Mouse (Mus musculus) ES-E14 (cell line): ENCODE data around the gene 1700102P08Rik. TPM values are rescaled to one million over a fixed set of nuclear protein-coding genes. Genes with fewer than 3 reads are reported as not detected.

ENCODE experiments used
- DNase-seq: peaks from one replicate; pipeline ENCODE4 v3.0.0-alpha.2; 2013; ENCODE audit warnings: low read depth, low spot score
- H3K27ac ChIP-seq: 2 replicates; pipeline ENCODE4 v1.5.1; 2012; ENCODE audit warnings: low read depth, mild to moderate bottlenecking, low read length, moderate library complexity, mixed read lengths; ENCODE audit not compliant: poor library complexity, insufficient read depth, severe bottlenecking
- H3K36me3 ChIP-seq: 2 replicates; pipeline ENCODE4 v1.6.1; 2012; ENCODE audit warnings: mild to moderate bottlenecking, low read length, moderate library complexity, mixed read lengths; ENCODE audit not compliant: control insufficient read depth, poor library complexity, insufficient read depth, severe bottlenecking
- H3K4me1 ChIP-seq, 2 experiments: fragments of 150-350 bp in 1 of 2; sonication (generic) in 1 of 2; 2 replicates each; pipeline ENCODE4 v1.6.1; 2012; ENCODE audit warnings: low read length in 2 of 2, mild to moderate bottlenecking in 1 of 2, mixed read lengths in 1 of 2; ENCODE audit not compliant: control insufficient read depth in 2 of 2, insufficient read depth in 2 of 2, poor library complexity in 1 of 2
- H3K4me3 ChIP-seq, 2 experiments: fragments of 150-350 bp in 1 of 2; sonication (generic) in 1 of 2; 2 replicates each; pipeline ENCODE4 v1.5.1; 2012; ENCODE audit warnings: low read length in 2 of 2, low read depth in 1 of 2, mild to moderate bottlenecking in 1 of 2, mixed read lengths in 1 of 2; ENCODE audit not compliant: insufficient read depth in 1 of 2, poor library complexity in 1 of 2, severe bottlenecking in 1 of 2
- H3K9ac ChIP-seq: 2 replicates; pipeline ENCODE4 v1.6.1; 2012; ENCODE audit warnings: low read depth, mild to moderate bottlenecking, low read length, mixed read lengths; ENCODE audit not compliant: poor library complexity, insufficient read depth, severe bottlenecking
- H3K9me3 ChIP-seq: fragments of 150-350 bp; sonication (generic); 2 replicates; pipeline ENCODE4 v1.6.1; 2012; ENCODE audit warnings: low read depth, mild to moderate bottlenecking, low read length; ENCODE audit not compliant: control insufficient read depth, insufficient read depth
- CHD2 ChIP-seq: IDR thresholded peaks from 2 replicates; pipeline ENCODE4 v1.6.1; 2014; ENCODE audit warnings: mild to moderate bottlenecking, low read depth, low read length, inconsistent platforms
- HCFC1 ChIP-seq: IDR thresholded peaks from 2 replicates; pipeline ENCODE4 v1.6.1; 2012; ENCODE audit warnings: low read length, inconsistent platforms, borderline replicate concordance; ENCODE audit not compliant: insufficient read depth
- MAFK ChIP-seq: IDR thresholded peaks from 2 replicates; pipeline ENCODE4 v1.6.1; 2014; ENCODE audit warnings: mild to moderate bottlenecking, low read depth, low read length, inconsistent platforms; ENCODE audit not compliant: insufficient read depth
- ZC3H11A ChIP-seq: IDR thresholded peaks from 2 replicates; pipeline ENCODE4 v1.6.1; 2012; ENCODE audit warnings: low read depth, mild to moderate bottlenecking, inconsistent platforms, low read length, borderline replicate concordance
- ZNF384 ChIP-seq: IDR thresholded peaks from 2 replicates; pipeline ENCODE4 v1.6.1; 2012; ENCODE audit warnings: low read depth, low read length, inconsistent platforms
- in situ Hi-C, 2 experiments: fragments of 600-800 bp; cut with MboI; formaldehyde crosslinking; loops; one replicate each; pipeline ENCODE4 v1.15.1; 2025; ENCODE audit warnings: low sequenced_read_pairs in 2 of 2, inconsistent platforms in 1 of 2; ENCODE audit not compliant: unreplicated experiment in 2 of 2
- total RNA-seq: library from RNA; depleted of rRNA; stranded (reverse); fragments of 300-350 nt; gene quantifications from 2 replicates; pipeline ENCODE4 v1.2.3, GENCODE M21; 2012

Gene 1700102P08Rik
- total RNA-seq, 1 experiment, result 1.5 TPM

DNA sequence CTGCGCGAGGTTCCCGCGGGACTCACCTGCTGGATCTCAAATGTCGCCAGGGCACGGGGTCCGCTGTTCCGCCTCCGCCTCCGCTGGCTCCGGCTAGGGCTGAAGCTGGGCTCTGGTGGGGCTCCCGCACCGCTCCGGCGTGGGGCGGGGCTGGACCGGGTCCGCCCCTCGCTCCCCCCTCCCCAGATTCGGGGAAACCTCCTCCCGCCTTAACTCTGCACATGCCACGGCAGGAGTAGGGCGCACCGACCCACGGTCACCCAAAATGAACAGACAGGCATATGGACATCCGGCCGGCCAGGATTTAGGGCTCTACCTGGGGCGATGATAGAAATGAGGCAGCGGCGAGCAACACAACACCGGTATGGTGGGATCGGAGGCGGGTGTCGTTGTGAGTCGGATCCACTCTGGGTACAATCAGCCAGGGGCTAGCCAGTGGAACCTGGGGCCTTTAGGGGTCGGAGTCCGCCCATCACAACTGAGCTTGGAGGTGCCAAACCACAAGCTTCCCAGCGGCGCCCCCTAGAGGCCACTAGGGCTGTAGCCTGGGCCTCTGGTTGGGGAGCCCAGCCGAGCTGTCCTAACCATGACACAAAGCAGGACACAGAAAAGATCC is 59.8 kb downstream of the 1700102P08Rik start:
- peak overlapping the region; percentile 51 to 53 for H3K4me3 ChIP-seq
- peak; percentile 85 for DNase-seq
- no peak overlapping the region for H3K27ac ChIP-seq
- in situ Hi-C loops, result no loop called here
- H3K9ac ChIP-seq, result peak overlapping the region; percentile 49
- no peaks in the 10 kb centered on the region for H3K9me3 ChIP-seq
- H3K36me3 ChIP-seq, result no peaks in the 10 kb centered on the region
- TF ChIP-seq MAFK (no peak), HCFC1 (peak; percentile 38; the same call in 1 of the 2 replicates), ZC3H11A (no peak)
- peaks cover 7 to 24% of the 10 kb centered on the region in 2 experiments; a peak in 3 of 4 replicates for H3K4me1 ChIP-seq

DNA sequence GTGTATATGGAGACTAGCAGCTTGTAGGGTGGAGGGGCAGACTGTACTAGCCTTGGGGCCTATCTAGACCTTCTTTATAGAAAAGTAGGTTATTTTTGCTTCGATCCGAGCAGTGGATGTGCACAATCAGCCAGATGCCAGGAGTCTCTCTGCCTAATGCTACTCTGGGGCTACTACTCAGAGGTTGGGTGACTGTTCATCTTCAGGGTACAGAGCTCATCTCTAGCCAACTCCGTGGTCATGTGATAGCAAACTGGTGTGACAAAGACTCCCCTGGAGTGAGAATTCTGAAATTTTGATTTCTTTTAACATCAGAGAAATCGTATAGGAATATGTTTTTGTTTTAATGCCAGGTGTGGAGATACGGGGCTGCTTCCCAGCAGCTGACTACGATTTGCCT is 60.3 kb downstream of the 1700102P08Rik start:
- H3K4me3 ChIP-seq, result no peak overlapping the region
- TF ChIP-seq CHD2, result no peak
- 0 out of 2 replicates have a peak, but pooled peaks have one; percentile 13 for TF ChIP-seq ZC3H11A
- H3K9ac ChIP-seq, result no peak overlapping the region
- H3K36me3 ChIP-seq, result no peaks in the 10 kb centered on the region
- no peak overlapping the region for H3K27ac ChIP-seq
- H3K9me3 ChIP-seq, result no peaks in the 10 kb centered on the region
- in situ Hi-C loops, result no loop called here
- H3K4me1 ChIP-seq, result peaks cover 7 to 26% of the 10 kb centered on the region in 2 experiments; a peak in 3 of 4 replicates
- DNase-seq, result no peak

DNA sequence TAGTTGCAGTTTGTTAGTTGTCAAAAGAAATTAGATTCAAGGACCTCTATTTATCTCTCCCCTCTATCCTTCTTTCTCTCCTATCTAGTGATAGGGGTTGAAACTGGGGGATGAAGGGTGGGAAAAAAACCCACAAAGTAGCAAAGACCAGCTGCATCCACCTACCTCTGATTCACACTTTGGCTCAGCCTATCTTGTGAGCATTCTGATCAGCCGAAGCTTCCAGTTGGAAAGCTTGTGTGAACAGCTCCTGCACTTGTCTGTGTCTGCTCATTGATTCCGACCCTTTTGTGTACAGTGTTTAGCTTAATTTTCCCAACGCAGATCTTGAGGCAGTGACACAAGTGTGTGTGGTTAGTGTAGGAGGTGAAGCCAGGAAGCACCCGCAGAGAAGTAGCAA is 60.9 kb downstream of the 1700102P08Rik start:
- no peak overlapping the region for H3K9ac ChIP-seq
- TF ChIP-seq HCFC1 (no peak), ZC3H11A (no peak), MAFK (no peak), CHD2 (no peak), ZNF384 (no peak)
- H3K27ac ChIP-seq, result no peak overlapping the region
- no peak for DNase-seq
- H3K9me3 ChIP-seq, result no peaks in the 10 kb centered on the region
- peaks cover 7 to 26% of the 10 kb centered on the region in 2 experiments; a peak in 3 of 4 replicates for H3K4me1 ChIP-seq
- in situ Hi-C loops, result no loop called here
- no peaks in the 10 kb centered on the region for H3K36me3 ChIP-seq
- no peak overlapping the region for H3K4me3 ChIP-seq

DNA sequence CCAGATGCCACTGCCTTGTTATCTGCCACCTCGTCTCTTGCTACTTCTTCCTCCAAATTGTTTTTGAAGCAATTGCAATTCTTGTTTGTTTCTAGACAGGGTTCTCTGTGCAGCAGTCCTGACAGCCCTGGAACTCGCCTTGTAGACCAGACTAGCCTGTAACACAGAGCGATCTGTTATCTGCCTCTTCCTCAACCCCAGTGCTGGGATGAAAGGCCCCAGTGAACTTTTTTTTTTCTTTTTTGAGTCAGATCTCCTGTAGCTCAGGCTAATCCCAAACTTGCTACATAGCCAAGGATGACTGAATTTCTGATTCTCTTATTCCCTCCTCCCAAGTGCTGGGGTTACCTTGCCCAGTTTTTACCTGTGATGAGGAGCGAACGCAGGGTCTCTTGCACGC is 61.8 kb downstream of the 1700102P08Rik start:
- in situ Hi-C loops, result no loop called here
- TF ChIP-seq MAFK (no peak), ZC3H11A (no peak), CHD2 (no peak), HCFC1 (no peak), ZNF384 (no peak)
- no peaks in the 10 kb centered on the region for H3K9me3 ChIP-seq
- no peak overlapping the region for H3K9ac ChIP-seq
- H3K4me3 ChIP-seq, result no peak overlapping the region
- H3K36me3 ChIP-seq, result no peaks in the 10 kb centered on the region
- peaks cover 7 to 23% of the 10 kb centered on the region in 2 experiments; a peak in 3 of 4 replicates for H3K4me1 ChIP-seq
- no peak for DNase-seq
- no peak overlapping the region for H3K27ac ChIP-seq
